Mouse (Mus musculus) CH12.LX (cell line): ENCODE measurements around the gene Alkbh4. TPM values are rescaled to one million over a fixed set of nuclear protein-coding genes. Genes with fewer than 3 reads are reported as not detected.

ENCODE experiments used
- DNase-seq: peaks from one replicate; pipeline ENCODE4 v3.0.0-alpha.2; 2013; ENCODE audit errors: extremely low read depth
- H3K27ac ChIP-seq: 2 replicates; pipeline ENCODE4 v1.5.1; 2012; ENCODE audit warnings: low read depth, mild to moderate bottlenecking, control low read depth, moderate library complexity; ENCODE audit not compliant: insufficient read depth
- H3K27me3 ChIP-seq: replicated peaks from 2 replicates; pipeline ENCODE3; 2012; ENCODE audit warnings: inconsistent platforms
- H3K36me3 ChIP-seq, 2 experiments: replicated peaks in 1 of 2; 2 replicates each; pipeline versions ENCODE3 to v1.6.1; 2012; ENCODE audit warnings: inconsistent platforms in 1 of 2, low read length in 1 of 2, mild to moderate bottlenecking in 1 of 2, mixed read lengths in 1 of 2, moderate library complexity in 1 of 2; ENCODE audit not compliant: control insufficient read depth in 1 of 2, insufficient read depth in 1 of 2
- H3K4me1 ChIP-seq, 2 experiments: 2 replicates each; pipeline ENCODE4 v1.6.1; 2012; ENCODE audit warnings: inconsistent platforms in 1 of 2, moderate library complexity in 1 of 2; ENCODE audit not compliant: insufficient read depth in 2 of 2, control insufficient read depth in 1 of 2
- H3K4me2 ChIP-seq: 2 replicates; pipeline ENCODE4 v1.6.1; 2012; ENCODE audit warnings: low read depth, mild to moderate bottlenecking, control low read depth; ENCODE audit not compliant: poor library complexity, insufficient read depth, severe bottlenecking
- H3K4me3 ChIP-seq, 3 experiments: fragments of 150-350 bp in 1 of 3; sonication (generic) in 1 of 3; replicated peaks in 1 of 3; 2 replicates each; pipeline versions ENCODE3 to v1.5.1; 2011 to 2012; ENCODE audit warnings: low read depth in 2 of 3, low read length in 2 of 3, mild to moderate bottlenecking in 2 of 3, moderate library complexity in 2 of 3, control low read depth in 1 of 3, improper control_type of control experiment in 1 of 3, inconsistent platforms in 1 of 3, mixed read lengths in 1 of 3; ENCODE audit not compliant: poor library complexity in 1 of 3
- H3K79me2 ChIP-seq: replicated peaks from 2 replicates; pipeline ENCODE4 v1.6.1; 2012; ENCODE audit warnings: mild to moderate bottlenecking, moderate library complexity; ENCODE audit not compliant: control insufficient read depth, poor library complexity, insufficient read depth, severe bottlenecking; ENCODE audit errors: extremely low read depth
- H3K9ac ChIP-seq: 2 replicates; pipeline ENCODE4 v1.6.1; 2012; ENCODE audit warnings: low read depth, mild to moderate bottlenecking, control low read depth, moderate library complexity; ENCODE audit not compliant: insufficient read depth
- H3K9me3 ChIP-seq: replicated peaks from 2 replicates; pipeline ENCODE3; 2012; ENCODE audit warnings: low read length, inconsistent platforms, mixed read lengths
- BHLHE40 ChIP-seq: IDR thresholded peaks from 2 replicates; pipeline ENCODE4 v1.6.1; 2011; ENCODE audit warnings: mild to moderate bottlenecking, low read depth, low read length, improper control_type of control experiment
- CHD2 ChIP-seq: IDR thresholded peaks from 2 replicates; pipeline ENCODE4 v1.6.1; 2011; ENCODE audit warnings: low read length, improper control_type of control experiment
- CTCF ChIP-seq, 2 experiments: IDR thresholded peaks in 1 of 2; conservative IDR thresholded peaks in 1 of 2; 2 replicates each; pipeline ENCODE4 v1.5.1; 2011 to 2012; ENCODE audit warnings: low read depth in 2 of 2, low read length in 2 of 2, improper control_type of control experiment in 1 of 2, inconsistent platforms in 1 of 2, mild to moderate bottlenecking in 1 of 2, moderate library complexity in 1 of 2
- ELF1 ChIP-seq: IDR thresholded peaks from 2 replicates; pipeline ENCODE4 v1.6.1; 2014; ENCODE audit warnings: low read depth, mild to moderate bottlenecking, inconsistent platforms, low read length, improper control_type of control experiment
- ETS1 ChIP-seq: conservative IDR thresholded peaks from 2 replicates; pipeline ENCODE4 v1.6.1; 2012; ENCODE audit warnings: low read depth, mild to moderate bottlenecking, inconsistent platforms, low read length, improper control_type of control experiment, moderate library complexity
- GABPA ChIP-seq: IDR thresholded peaks from 2 replicates; pipeline ENCODE4 v1.6.1; 2012; ENCODE audit warnings: low read depth, low read length, improper control_type of control experiment, inconsistent platforms; ENCODE audit not compliant: insufficient replicate concordance
- HCFC1 ChIP-seq: IDR thresholded peaks from 2 replicates; pipeline ENCODE4 v1.6.1; 2012; ENCODE audit warnings: low read depth, mild to moderate bottlenecking, inconsistent platforms, low read length, improper control_type of control experiment
- IRF4 ChIP-seq: IDR thresholded peaks from 2 replicates; pipeline ENCODE4 v1.6.1; 2014; ENCODE audit warnings: low read depth, mild to moderate bottlenecking, inconsistent platforms, low read length, improper control_type of control experiment
- JUN ChIP-seq: IDR thresholded peaks from 2 replicates; pipeline ENCODE4 v1.6.1; 2011; ENCODE audit warnings: low read depth, mild to moderate bottlenecking, low read length, improper control_type of control experiment, moderate library complexity; ENCODE audit not compliant: insufficient read depth
- KAT2A ChIP-seq: IDR thresholded peaks from 2 replicates; pipeline ENCODE4 v1.6.1; 2012; ENCODE audit warnings: low read length, improper control_type of control experiment, inconsistent platforms; ENCODE audit not compliant: insufficient replicate concordance
- MAFK ChIP-seq: IDR thresholded peaks from 2 replicates; pipeline ENCODE4 v1.6.1; 2011; ENCODE audit warnings: low read length, improper control_type of control experiment; ENCODE audit not compliant: insufficient replicate concordance
- MEF2A ChIP-seq: IDR thresholded peaks from 2 replicates; pipeline ENCODE4 v1.6.1; 2014; ENCODE audit warnings: low read depth, mild to moderate bottlenecking, inconsistent platforms, low read length, improper control_type of control experiment, borderline replicate concordance
- MXI1 ChIP-seq: IDR thresholded peaks from 2 replicates; pipeline ENCODE4 v1.6.1; 2011; ENCODE audit warnings: mild to moderate bottlenecking, low read depth, low read length, improper control_type of control experiment
- MYC ChIP-seq: IDR thresholded peaks from 2 replicates; pipeline ENCODE4 v1.6.1; 2011; ENCODE audit warnings: low read depth, mild to moderate bottlenecking, improper control_type of control experiment, low read length
- NELFE ChIP-seq: IDR thresholded peaks from 2 replicates; pipeline ENCODE4 v1.6.1; 2011; ENCODE audit warnings: low read depth, low read length, improper control_type of control experiment
- NRF1 ChIP-seq: IDR thresholded peaks from 2 replicates; pipeline ENCODE4 v1.6.1; 2014; ENCODE audit warnings: low read depth, mild to moderate bottlenecking, inconsistent platforms, low read length, improper control_type of control experiment, moderate library complexity
- POLR2A ChIP-seq: IDR thresholded peaks from 2 replicates; pipeline ENCODE4 v1.6.1; 2011; ENCODE audit warnings: low read depth, mild to moderate bottlenecking, improper control_type of control experiment, low read length
- RAD21 ChIP-seq: IDR thresholded peaks from 2 replicates; pipeline ENCODE4 v1.6.1; 2011; ENCODE audit warnings: low read depth, mild to moderate bottlenecking, low read length, improper control_type of control experiment, moderate library complexity
- SMC3 ChIP-seq: IDR thresholded peaks from 2 replicates; pipeline ENCODE4 v1.6.1; 2011; ENCODE audit warnings: low read depth, low read length, improper control_type of control experiment
- TBP ChIP-seq: conservative IDR thresholded peaks from 2 replicates; pipeline ENCODE4 v1.6.1; 2011; ENCODE audit warnings: low read depth, low read length, improper control_type of control experiment
- TCF12 ChIP-seq: IDR thresholded peaks from 2 replicates; pipeline ENCODE4 v1.6.1; 2014; ENCODE audit warnings: low read depth, mild to moderate bottlenecking, inconsistent platforms, low read length, improper control_type of control experiment
- ZNF384 ChIP-seq: IDR thresholded peaks from 2 replicates; pipeline ENCODE4 v1.6.1; 2012; ENCODE audit warnings: low read depth, low read length, improper control_type of control experiment, inconsistent platforms
- dilution Hi-C: fragments of 300-500 bp; cut with MboI; formaldehyde crosslinking; loops from 2 replicates; pipeline ENCODE4 v1.14.3; 2020; ENCODE audit warnings: low sequenced_read_pairs; ENCODE audit not compliant: extremely low pct_unique_long_range_greater_than_20kb, extremely low pct_ligation_motif_present
- in situ Hi-C: fragments of 300-500 bp; cut with MboI; formaldehyde crosslinking; loops from 3 replicates; pipeline ENCODE4 v1.14.3; 2019; ENCODE audit warnings: low sequenced_read_pairs, low pct_ligation_motif_present, low pct_unique_long_range_greater_than_20kb, mixed read lengths
- polyA plus RNA-seq: library from polyadenylated mRNA; unstranded; fragments of >175 nt; gene quantifications from 2 replicates; pipeline ENCODE4 v1.2.1, GENCODE M21; 2012; ENCODE audit warnings: low read depth; ENCODE audit not compliant: insufficient read length
- total RNA-seq, 2 experiments: library from RNA; depleted of rRNA; stranded (reverse); fragments of 300-350 nt in 1 of 2; fragments of >200 nt in 1 of 2; gene quantifications; 2 replicates each; pipeline ENCODE4 v1.2.3; 2012 to 2014

The Alkbh4 gene
- total RNA-seq (2012; rRNA removed) (12.9 and 15.7 TPM in 2 replicates), total RNA-seq (2014; rRNA removed) (10.2 and 12.2 TPM in 2 replicates), polyA plus RNA-seq (12.0 and 15.9 TPM in 2 replicates)

GRCm38 (mm10) chr5:136135571-136136291 lies at the start of gene Alkbh4, which contains the start of gene Lrwd1:
Gene Alkbh4, plus strand, starts transcription at chr5:136136146.
Gene Lrwd1, minus strand, starts transcription at chr5:136136074.
- in situ Hi-C loops, result loop anchor here (5.0 kb wide), 2 partner anchors 42 to 53 kb away; partner anchors contain the start of gene Rasa4
- TF ChIP-seq HCFC1 (peak; percentile 99), TBP (no peak), GABPA (peak; percentile 69; the same call in 1 of the 2 replicates), POLR2A (peak; percentile 85), MAFK (no peak), ZNF384 (no peak), RAD21 (peak; percentile 17; the same call in 1 of the 2 replicates), IRF4 (0 out of 2 replicates have a peak, but pooled peaks have one; percentile 6), MEF2A (peak; percentile 41; the same call in 1 of the 2 replicates), NRF1 (peak; percentile 93), SMC3 (peak; percentile 63), ELF1 (peak; percentile 92), TCF12 (peak; percentile 85), BHLHE40 (no peak), NELFE (peak; percentile 70), CHD2 (peak; percentile 70; the same call in 1 of the 2 replicates), JUN (no peak), ETS1 (no peak), MYC (0 out of 2 replicates have a peak, but pooled peaks have one; percentile 9), MXI1 (peak; percentile 34; the same call in 1 of the 2 replicates), CTCF (conservative IDR thresholded peaks at IDR 0.05 in 1 of 2, IDR thresholded peaks at IDR 0.05 in 1 of 2; ENCODE audit: low read depth in 2 of 2, low read length in 2 of 2) (peak in 1 of 2 experiments; percentile 75; a peak in 2 of 4 replicates), KAT2A (peak; percentile 94; the same call in 1 of the 2 replicates)
- no peaks in the 10 kb centered on the region for H3K9me3 ChIP-seq
- H3K27me3 ChIP-seq, result no peaks in the 10 kb centered on the region
- peaks cover 11% of the 10 kb centered on the region for H3K79me2 ChIP-seq
- dilution Hi-C loops, result no loop called here
- peak; percentile 97 for DNase-seq
- H3K4me3 ChIP-seq, result peak within 1 kb of the TSS; percentile 71 to 96 (median 75)
- H3K9ac ChIP-seq, result peak within 1 kb of the TSS; percentile 83
- peak within 1 kb of the TSS; percentile 30; the same call in 1 of the 2 replicates for H3K27ac ChIP-seq
- peaks cover 38 to 66% of the 10 kb centered on the region in 2 experiments for H3K36me3 ChIP-seq
- H3K4me2 ChIP-seq, result peak within 1 kb of the TSS; percentile 60; the same call in 1 of the 2 replicates
- peaks cover 6 to 20% of the 10 kb centered on the region in 2 experiments for H3K4me1 ChIP-seq
